Comparison of ENCODE assay signal across 24 mouse cellular contexts in genomic region chr4:62739591-62739990, GRCm38 (mm10).
DNase-seq lines count a peak whose midpoint lies in the region; ATAC-seq and TF ChIP-seq lines count a peak whose summit lies in the region.
"Had no signal": no experiment of that assay in that cellular context is flagged by ENCODE, and none has a peak within 500 bp of the region (broad histone marks: within the 10 kb centered on the region; RNA-seq: fewer than 3 reads in every experiment).

No protein-coding gene starts in this region.

- no peaks in the 10 kb centered on the region for H3K79me2 ChIP-seq in myocyte (ENCODE audit: control insufficient read depth, insufficient read depth)

- no peak for TF ChIP-seq POLR2A in myocyte (IDR thresholded peaks at IDR 0.05; ENCODE audit: insufficient read length, low read depth)
- TF ChIP-seq POLR2A in lung, adult 2 months (IDR thresholded peaks at IDR 0.05; ENCODE audit: borderline replicate concordance, extremely low read depth, low read depth, low read length) = no peak

- WGBS in midbrain, embryonic 16.5 days = 92% methylated on average over 4 of the region's 4 CpGs
- WGBS in lung, adult 2 months = 93% methylated on average over 4 of the region's 4 CpGs

- no peaks in the 10 kb centered on the region for H3K27me3 ChIP-seq in myocyte (ENCODE audit: control insufficient read depth, insufficient read depth, insufficient read length)
- H3K27me3 ChIP-seq in midbrain, embryonic 16.5 days (ENCODE audit: control insufficient read depth, insufficient read depth, low read depth, low read length) = no peaks in the 10 kb centered on the region
- H3K27me3 ChIP-seq: forebrain, embryonic 13.5 days; heart, embryonic 13.5 days; hindbrain, embryonic 12.5 days; hindbrain, embryonic 15.5 days; intestine, embryonic 15.5 days; Patski had no signal

- H3K27ac ChIP-seq in midbrain, embryonic 16.5 days (ENCODE audit: low read length) = no peak overlapping the region
- H3K27ac ChIP-seq: forebrain, embryonic 10.5 days; forebrain, embryonic 13.5 days; heart, adult 2 months; hindbrain, embryonic 12.5 days; hindbrain, embryonic 15.5 days; intestine, embryonic 15.5 days had no signal

- H3K4me2 ChIP-seq in myocyte (ENCODE audit: low read depth) = peak overlapping the region; percentile 67
- H3K4me2 ChIP-seq in midbrain, embryonic 16.5 days (ENCODE audit: low read length) = no peak overlapping the region
- H3K4me2 ChIP-seq: forebrain, embryonic 13.5 days; heart, embryonic 13.5 days; hindbrain, embryonic 12.5 days; hindbrain, embryonic 15.5 days; intestine, embryonic 15.5 days had no signal

- no peak overlapping the region for H3K4me3 ChIP-seq in myocyte
- no peak overlapping the region for H3K4me3 ChIP-seq in midbrain, embryonic 16.5 days (ENCODE audit: low read depth, low read length)
- no peak overlapping the region for H3K4me3 ChIP-seq in lung, adult 2 months (replicated peaks; ENCODE audit: extremely low read depth, low read depth, low read length)
- H3K4me3 ChIP-seq: forebrain, embryonic 10.5 days; forebrain, embryonic 13.5 days; heart, adult 2 months; heart, embryonic 10.5 days; heart, embryonic 13.5 days; hindbrain, embryonic 12.5 days; hindbrain, embryonic 15.5 days; intestine, embryonic 15.5 days had no signal

- TF ChIP-seq CTCF in lung, adult 2 months (IDR thresholded peaks at IDR 0.05; ENCODE audit: insufficient read depth, low read length) = no peak

- no peak overlapping the region for H3ac ChIP-seq in myocyte (ENCODE audit: control insufficient read depth, insufficient read length)

- no peaks in the 10 kb centered on the region for H3K4me1 ChIP-seq in midbrain, embryonic 16.5 days (ENCODE audit: control insufficient read depth, insufficient read depth, low read length)
- peaks cover 11% of the 10 kb centered on the region for H3K4me1 ChIP-seq in lung, adult 2 months (ENCODE audit: control insufficient read depth, insufficient read depth, low read length)

- H3K9me3 ChIP-seq in midbrain, embryonic 16.5 days (replicated peaks; ENCODE audit: control insufficient read depth, low read length, poor library complexity, severe bottlenecking) = no peaks in the 10 kb centered on the region
- H3K9me3 ChIP-seq: forebrain, embryonic 10.5 days; forebrain, embryonic 13.5 days; heart, embryonic 10.5 days; heart, embryonic 13.5 days; hindbrain, embryonic 12.5 days; hindbrain, embryonic 15.5 days; intestine, embryonic 15.5 days had no signal

- H3K36me3 ChIP-seq in myocyte (ENCODE audit: control insufficient read depth, insufficient read depth) = no peaks in the 10 kb centered on the region
- no peaks in the 10 kb centered on the region for H3K36me3 ChIP-seq in midbrain, embryonic 16.5 days (ENCODE audit: control insufficient read depth, insufficient read depth, low read length)
- H3K36me3 ChIP-seq: forebrain, embryonic 10.5 days; heart, embryonic 10.5 days; heart, embryonic 13.5 days; hindbrain, embryonic 12.5 days; hindbrain, embryonic 15.5 days; intestine, embryonic 15.5 days had no signal

- peak; percentile 52 for ATAC-seq in frontal cortex, adult (ENCODE audit: low TSS enrichment)
- no peak for ATAC-seq in midbrain, embryonic 16.5 days
- ATAC-seq: forebrain, embryonic 13.5 days; forebrain, embryonic 16.5 days; intestine, embryonic 15.5 days; Patski had no signal

- H3K9ac ChIP-seq in midbrain, embryonic 16.5 days (ENCODE audit: low read depth, low read length) = no peak overlapping the region
- H3K9ac ChIP-seq: forebrain, embryonic 13.5 days; heart, embryonic 13.5 days; hindbrain, embryonic 12.5 days; hindbrain, embryonic 15.5 days; intestine, embryonic 15.5 days had no signal

- no peak for DNase-seq in frontal cortex, postnatal 10 days (ENCODE audit: low spot score in 2 of 2)
- DNase-seq in 3134 (ENCODE audit: extremely low read depth, insufficient read length, low spot score) = peak; percentile 71
- peak; percentile 63 for DNase-seq in NIH3T3 (ENCODE audit: low read depth)
- DNase-seq in lung, adult 2 months = no peak
- DNase-seq: adrenal gland, adult 2 months; adrenal gland, postnatal 14 days; cerebellum, adult 11-12 months; cerebellum, adult 8-10 months; cerebellum, postnatal 14 days; gastrocnemius, postnatal 25 days; heart, adult 2 months; heart, postnatal 14 days had no signal

TF ChIP-seq in myocyte, 11 proteins besides CTCF, POLR2A, EP300 and RAD21:
- TF ChIP-seq MYOG (IDR thresholded peaks at IDR 0.05; ENCODE audit: control insufficient read depth in 1 of 3, insufficient read depth in 1 of 3, insufficient read length in 2 of 3, low read depth in 2 of 3) (no peak), MYOD1 (IDR thresholded peaks at IDR 0.05; ENCODE audit: control insufficient read depth in 1 of 3, insufficient read length in 2 of 3, low read depth in 2 of 3) (peak in 1 of 3 experiments; percentile 7), USF1 (IDR thresholded peaks at IDR 0.05; ENCODE audit: low read depth) (peak; percentile 35), TCF12 (IDR thresholded peaks at IDR 0.05; ENCODE audit: insufficient read depth, poor library complexity, severe bottlenecking) (no peak), SRF (IDR thresholded peaks at IDR 0.05; ENCODE audit: control insufficient read depth, insufficient read length, low read depth) (no peak), POLR2AphosphoS2 (IDR thresholded peaks at IDR 0.05; ENCODE audit: insufficient read length, low read depth) (no peak)

Comparison
In these comparisons a context has a peak if more than half of its experiments do, and no peak if none do; other contexts are left out.
1. DNase-seq: peak in 3134 (single experiment) and NIH3T3 (single experiment); none in frontal cortex, postnatal 10 days (0 of 2) and lung, adult 2 months (single experiment).